Mouse (Mus musculus) adrenal gland, postnatal 36 days (tissue): ENCODE data around the gene Pax2. TPM values are rescaled to one million over a fixed set of nuclear protein-coding genes. Genes with fewer than 3 reads are reported as not detected.

Experiments used
- DNase-seq, 2 experiments: peaks; one replicate each; pipeline ENCODE4 v3.0.0; 2021; ENCODE audit warnings: mixed read lengths in 1 of 2
- total RNA-seq, 2 experiments: library from RNA; stranded (reverse); gene quantifications; 2 replicates each; pipeline ENCODE4 v1.2.3; 2021

The Pax2 gene
- total RNA-seq, 2 experiments from 2014 or later, result not detected

- DNase-seq, result no peak
These were observed 7.6 kb upstream of the Pax2 start for GRCm38 (mm10) chr19:44748271-44748670.

DNA sequence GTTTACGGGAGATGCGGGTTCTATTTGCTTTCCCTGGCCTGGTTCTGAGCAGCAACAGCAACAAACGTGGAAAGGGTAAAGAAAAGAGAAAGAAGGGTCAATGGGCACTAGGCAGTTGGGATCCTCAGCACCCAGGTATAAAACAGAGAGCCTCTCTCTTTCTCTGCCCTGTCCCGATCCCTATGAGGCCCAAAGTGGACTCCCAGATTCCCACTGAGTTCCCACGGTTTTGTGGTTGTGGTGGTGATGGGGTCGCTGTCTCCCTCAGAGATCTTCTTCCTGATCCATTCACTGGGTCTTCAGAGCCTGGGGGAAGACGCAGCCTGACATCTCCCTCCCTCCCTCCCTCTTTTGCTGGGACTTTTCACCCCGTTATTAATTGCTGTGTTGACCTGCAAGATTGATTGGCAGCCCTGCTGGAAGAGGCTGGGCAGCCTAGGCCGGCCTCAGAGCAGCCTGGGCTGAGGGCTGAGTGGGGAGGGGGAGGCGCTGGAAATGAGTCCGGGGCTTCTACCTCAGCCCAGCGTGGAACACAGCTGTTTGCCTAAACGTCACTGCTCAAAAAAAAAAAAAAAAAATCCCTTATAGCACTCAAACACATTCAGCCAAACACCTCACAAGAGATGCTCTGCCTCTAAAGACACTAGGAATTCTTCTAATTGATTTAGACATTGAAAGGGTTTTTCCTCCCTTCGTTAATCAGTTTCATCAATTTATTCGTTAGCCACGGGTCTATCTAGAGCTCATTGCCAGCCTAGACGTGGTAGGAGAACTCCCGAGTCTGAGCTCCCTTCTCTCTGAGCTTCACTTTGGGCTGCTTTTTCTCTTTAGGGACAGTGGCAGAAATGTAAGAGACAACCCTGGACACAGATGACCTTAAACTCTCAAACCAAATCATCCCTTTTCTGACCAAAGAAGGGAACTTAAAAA is 6.5 kb upstream of the Pax2 start:
- no peak for DNase-seq

DNA sequence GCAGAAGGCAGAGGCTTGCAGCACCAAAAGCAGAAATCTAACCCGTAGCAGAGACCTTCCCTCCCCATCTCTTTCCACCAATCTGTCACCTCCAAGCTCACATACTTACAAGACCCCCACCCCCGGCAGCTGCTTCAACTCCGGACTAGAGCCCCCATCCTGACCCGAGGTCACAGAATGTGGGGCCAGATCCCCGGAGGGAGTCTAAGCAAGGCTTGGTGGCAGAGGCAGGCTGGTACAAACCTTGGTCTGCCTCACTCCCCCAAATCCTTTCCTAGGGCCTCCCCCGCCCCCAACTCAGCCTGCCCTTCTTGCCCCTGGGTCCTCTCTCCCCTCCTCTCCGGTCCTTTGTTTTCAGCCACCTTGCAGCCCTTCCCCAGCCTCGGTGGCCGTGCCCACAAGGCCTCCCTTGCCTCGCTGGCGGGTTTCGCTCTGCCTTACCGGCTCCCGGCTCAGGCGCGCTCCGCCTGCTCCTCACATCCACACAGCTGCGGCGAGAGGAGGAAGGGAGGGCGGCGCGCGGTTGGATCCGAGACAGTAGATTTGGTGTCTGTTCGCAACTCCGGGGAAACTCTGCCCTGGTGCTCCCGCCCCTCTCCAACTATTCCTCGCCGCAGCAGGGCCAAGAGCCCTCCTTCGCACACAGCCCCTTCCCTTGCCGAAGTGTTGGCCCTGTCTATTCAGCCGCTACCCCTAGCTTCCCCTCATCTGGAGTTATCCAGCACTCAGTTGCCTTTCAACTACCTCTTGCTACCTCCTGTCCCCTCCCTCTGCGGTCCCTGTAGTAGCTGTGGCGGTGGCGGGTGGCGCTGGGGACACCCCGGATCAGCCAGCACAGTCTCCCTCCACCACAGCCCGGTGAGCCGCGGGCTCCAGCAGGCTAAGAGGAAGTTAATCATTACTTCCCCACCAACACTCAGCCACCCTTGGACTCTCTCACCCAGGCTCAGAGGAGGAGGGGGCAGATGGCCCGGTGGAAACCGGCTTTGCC is 5.5 kb upstream of the Pax2 start:
- DNase-seq, result no peak

- DNase-seq, result no peak
These were observed 4.8 kb upstream of the Pax2 start for GRCm38 (mm10) chr19:44751042-44751441.

DNA sequence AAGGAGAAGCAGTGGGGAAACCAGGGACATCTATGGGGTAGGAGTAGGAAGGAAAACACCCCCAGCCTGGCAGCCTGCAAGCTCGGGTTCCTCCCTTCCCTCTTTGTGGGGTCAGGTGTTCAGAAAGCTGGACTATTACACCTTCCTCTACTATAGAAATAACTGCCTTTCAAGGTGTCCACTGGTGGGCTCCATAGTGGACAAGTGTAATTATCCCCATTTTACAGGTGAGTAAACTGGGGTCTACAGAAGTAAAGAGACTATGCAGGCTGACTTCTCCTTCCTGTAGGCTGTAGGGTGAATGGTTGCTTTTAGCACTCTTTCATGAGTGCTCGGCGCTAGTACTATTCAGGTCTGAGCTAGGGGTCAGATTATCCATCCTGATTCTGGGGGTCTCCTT is 4.3 kb upstream of the Pax2 start:
- no peak for DNase-seq

DNA sequence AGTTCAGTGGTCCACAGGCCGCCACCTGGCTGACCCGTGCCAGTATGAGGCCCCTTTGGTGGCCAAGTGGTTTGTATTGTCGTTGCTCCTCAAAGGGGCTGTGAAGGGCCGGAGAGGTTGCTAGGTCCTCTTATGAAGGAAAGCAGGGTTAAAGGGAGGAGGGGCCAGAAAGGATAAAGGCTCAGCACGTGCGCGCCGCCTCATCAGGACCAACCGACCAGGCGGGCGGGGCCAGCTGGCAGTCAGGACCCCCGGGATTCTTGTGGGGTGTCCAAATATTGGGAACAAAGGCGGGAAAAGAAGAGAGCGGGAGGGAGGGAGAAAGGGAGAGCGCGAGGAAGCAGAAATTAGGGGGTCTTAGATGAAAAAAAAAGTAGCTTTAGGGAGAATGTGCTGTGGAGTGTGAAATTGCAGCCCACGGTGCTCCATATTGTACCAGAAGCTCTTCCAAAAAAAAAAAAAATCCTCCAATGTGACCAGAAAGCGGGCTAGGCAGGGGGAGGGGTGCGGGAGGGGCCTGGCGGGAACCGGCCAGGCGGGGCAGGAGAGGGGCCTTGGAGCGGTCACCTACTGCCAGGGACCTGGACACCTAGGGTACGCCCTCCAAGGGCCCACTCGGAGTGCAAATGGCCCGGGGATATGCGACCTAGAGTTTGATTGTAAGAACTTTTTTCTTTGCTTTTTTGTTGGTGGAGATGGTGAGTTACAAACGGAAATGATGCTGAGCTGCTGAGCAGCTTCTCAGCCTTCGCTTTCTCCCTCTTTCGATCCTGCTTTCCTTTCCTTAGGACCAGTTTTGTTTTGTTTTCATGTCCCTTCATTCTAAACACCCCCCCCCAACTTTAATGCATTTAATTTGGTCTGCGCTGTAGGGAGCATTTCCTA is 3.5 kb upstream of the Pax2 start:
- DNase-seq, result no peak

DNA sequence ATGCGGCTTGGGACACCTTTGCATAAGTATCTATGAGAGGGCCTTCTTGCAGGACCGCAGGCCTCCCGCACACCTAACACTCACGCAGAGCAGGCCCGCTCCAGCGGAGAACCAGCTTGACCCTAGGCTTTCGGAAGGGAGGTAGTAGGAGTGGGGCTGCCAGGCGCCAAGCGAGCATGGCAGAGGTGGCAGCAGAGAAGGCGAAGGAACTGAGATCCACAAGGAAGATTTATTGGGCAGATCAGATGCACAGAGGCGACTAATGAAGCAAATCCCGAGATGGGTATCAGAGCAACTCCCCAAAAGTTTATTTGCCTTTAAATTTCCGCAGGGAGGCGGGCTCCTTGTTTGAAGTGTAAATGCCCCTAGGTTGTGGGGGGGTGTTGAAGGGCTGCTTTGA is 2.5 kb upstream of the Pax2 start:
- DNase-seq, result no peak

DNA sequence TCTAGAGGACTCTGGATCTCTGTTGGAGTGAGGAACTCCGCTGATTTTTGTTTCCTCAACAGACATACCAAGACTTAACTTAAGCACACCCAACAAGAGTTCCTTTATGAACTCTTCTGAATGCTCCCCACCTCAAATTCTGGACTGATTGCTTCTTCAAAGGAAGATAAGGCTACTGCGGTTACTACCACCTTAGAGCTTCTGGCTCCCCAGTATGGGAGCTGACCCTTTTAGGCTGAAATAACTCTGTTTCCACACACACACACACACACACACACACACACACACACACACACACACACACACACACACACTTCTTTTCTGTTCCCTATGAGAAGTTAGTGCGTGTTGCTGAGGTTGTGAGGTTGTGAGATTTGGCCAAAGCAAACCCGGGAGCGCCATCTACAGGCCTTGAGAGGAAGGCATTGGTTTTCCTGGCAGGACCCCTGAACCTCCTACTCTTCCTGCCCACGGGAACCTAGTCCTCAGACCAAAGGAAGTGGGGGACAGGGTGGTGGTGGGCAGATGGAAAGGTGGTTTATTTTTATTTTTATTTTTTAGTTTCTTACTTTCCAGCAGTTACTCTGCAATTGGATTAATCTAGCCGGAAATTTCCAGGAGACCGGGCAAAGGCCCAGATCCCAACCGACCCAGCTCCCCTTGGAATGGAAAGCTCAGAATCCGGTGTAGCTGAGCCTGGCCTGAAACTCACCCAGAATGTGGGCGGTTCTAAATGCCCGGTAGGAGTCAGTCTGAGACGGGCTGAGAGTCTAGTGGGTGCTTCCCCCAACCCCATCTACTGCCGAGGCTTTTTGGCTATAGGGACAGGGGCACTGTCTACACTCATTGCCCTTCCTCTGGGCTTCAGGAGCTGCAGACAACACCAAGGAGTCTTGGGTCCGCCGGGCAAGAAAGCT is 1.1 kb upstream of the Pax2 start:
- DNase-seq, result peak; percentile 49 to 63

- no peak for DNase-seq
These were observed 510 bp upstream of the Pax2 start for GRCm38 (mm10) chr19:44755378-44755692.

DNA sequence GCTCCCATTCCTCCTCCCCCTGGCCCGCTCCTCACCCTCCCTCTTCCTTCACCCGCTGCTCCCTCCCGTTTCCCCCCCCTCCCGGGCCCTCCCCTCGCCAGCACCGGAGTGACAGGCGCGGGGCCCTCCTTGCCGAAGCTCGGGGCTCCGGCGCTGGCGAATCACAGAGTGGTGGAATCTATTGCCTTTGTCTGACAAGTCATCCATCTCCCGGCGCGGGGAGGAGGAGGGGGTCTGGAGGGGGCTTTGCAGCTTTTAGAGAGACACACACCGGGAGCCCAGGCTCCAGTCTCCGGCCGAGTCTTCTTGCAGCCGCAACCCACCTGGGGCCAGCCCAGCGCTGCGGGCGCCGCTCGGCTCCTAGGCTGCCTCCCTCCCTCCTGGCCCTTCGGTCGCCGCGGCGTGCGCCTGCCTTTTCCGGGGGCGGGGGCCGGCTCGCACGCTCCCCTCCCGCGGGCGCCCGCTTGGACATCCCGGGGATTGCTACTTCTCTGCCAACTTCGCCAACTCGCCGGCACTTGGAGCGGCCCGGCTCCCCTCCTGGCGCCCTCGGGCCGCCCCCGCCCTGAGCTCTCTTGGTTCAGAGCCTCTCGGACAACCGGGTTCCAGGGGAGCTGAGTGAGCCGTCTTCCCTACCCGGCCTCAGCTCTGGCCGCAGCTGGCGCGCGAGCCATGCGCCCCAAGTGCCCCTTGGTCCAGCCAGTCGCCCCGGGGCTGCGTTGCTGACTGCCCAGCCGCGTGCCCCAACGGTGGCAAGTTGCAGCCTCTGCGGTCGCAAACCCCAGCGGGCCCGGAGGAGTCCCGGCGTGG is 781 bp downstream of the Pax2 start:
- DNase-seq, result no peak

GRCm38 (mm10) chr19:44757231-44757871 is 1.5 kb downstream of the Pax2 start:
- DNase-seq, result no peak

DNA sequence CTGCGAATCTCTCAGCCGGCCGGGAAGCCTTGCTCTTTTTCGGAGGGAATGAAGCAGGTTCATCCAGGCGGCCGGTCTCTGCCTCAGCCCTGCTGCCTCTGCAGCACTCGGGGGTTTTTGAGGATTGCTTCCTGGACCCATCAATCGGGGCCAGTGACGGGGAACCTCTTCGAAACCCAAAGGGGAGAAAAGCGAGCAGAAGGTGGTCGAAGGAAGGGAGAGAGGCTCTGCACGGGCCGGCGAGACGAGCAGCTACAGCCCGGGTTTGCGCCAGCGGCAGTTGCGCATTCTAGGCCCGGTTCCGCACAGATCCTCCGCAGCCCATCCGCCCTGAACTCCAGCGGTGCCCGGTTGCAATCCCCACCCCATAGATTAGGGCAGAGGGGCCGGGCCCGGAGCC is 3.0 kb downstream of the Pax2 start:
- DNase-seq, result no peak

- DNase-seq, result no peak
These were observed 3.8 kb downstream of the Pax2 start for GRCm38 (mm10) chr19:44759531-44760118.

DNA sequence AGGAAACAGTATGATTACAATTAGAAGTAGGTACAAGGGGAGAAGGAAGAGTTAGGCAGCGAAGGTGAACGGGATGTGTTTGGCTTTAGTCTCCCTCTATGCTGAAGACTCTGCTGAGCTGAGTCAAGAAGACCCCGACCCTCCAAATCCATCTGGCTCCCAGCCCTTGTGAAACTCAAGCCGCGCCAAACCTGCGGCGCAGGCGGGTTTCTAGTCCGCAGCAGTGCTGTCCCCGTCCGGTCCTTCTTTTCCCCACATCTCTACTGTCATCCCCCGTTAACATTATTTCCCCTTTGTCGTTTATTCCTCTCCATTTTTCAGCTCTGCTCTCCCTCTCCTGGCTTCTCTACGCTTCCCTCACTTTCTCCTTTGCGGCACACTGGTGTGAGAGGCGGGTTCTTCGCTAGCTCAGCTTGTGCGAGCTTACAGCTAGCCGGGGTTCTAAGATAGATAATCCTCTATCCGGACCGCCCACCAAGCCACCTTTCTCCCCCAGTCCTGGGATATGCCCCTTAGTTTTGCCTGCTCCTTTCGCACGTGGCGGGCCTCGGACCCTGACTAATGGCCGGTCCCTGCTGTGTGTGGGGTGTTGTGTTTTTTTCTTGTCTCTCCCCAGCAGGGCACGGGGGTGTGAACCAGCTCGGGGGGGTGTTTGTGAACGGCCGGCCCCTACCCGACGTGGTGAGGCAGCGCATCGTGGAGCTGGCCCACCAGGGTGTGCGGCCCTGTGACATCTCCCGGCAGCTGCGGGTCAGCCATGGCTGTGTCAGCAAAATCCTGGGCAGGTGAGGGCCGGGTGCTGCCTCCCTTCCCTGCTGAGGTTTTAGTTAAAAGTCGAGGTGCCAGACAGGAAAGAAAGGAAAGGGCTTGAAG is 4.7 kb downstream of the Pax2 start:
- no peak for DNase-seq

GRCm38 (mm10) chr19:44762121-44762621 is 6.3 kb downstream of the Pax2 start:
- no peak for DNase-seq

DNA sequence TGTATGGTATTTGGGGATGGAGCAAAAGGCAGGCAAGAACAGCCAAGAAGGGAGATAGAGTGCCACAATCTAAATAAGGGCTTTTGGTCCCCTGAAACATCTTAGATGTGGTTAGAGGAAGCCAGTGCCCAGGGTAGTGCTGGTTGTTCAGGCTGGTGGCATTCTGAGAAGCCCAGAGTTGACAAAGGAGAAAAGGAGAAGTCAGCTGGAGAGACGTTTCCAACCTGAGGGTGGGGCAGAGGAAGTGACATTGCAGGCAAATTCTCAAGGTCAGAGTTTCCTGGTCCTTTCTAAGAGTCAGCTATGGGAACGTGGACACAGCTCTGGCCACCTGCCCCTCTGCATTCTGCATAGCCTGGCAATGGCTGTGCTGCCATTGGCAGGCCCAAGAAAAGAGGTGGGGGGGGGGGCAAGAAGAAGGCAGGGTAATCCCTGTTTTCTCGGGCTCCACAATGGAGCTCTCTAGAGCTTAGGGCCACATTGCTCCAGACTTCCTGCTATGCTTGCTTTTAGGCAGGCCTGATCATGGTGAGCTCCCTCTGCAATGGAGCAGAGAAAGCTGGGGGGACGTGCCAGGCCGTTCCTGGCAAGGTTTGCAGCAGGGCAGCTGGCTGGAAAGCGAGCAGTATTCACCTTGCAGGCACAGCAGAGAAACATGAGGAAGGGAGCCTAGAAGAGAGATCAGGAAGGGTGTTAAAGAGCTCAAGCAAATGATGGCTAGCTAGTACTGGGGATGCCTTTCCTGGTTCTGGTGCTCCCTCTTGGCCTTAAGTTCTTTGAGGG is 14.6 kb downstream of the Pax2 start:
- DNase-seq, result no peak

DNA sequence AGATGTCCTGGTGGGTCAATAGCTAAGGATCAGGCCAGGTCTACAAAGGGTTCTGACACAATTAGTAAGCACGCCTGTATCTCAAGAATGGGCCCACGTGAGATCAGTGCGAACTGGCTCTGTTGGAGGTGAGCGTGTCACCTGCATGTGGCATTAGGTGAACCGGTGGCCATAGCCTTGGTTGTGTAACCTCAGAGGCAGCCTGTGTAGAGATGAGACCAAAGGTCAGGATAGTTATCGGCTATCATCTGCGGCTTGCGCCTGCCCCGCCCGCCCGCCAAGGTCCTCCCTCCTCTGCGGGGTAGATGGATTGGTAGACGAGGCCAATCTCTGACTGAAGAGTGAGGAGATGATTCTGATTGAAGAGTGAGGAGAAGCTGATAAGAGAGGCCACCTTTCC is 15.7 kb downstream of the Pax2 start:
- DNase-seq, result no peak
